Mouse (Mus musculus): ENCODE data around the gene Musk. TPM values are rescaled to one million over a fixed set of nuclear protein-coding genes. Genes with fewer than 3 reads are reported as not detected.

Musk gene
- polyA plus RNA-seq, 1 experiment from 2014 or later = 0.25 TPM

GRCm38 (mm10) chr4:58328231-58328630, 42.5 kb downstream of the Musk start:
- H3K27ac ChIP-seq = no peak overlapping the region
- H3K4me3 ChIP-seq = no peak overlapping the region
- H3K4me1 ChIP-seq (replicated peaks) = no peaks in the 10 kb centered on the region
- WGBS = 91% methylated on average over 4 of the region's 4 CpGs
- no peak overlapping the region for H3K4me2 ChIP-seq
- ATAC-seq (ENCODE audit: low FRiP score) = no peak
- H3K9ac ChIP-seq = no peak overlapping the region
- H3K9me3 ChIP-seq = no peaks in the 10 kb centered on the region
- H3K27me3 ChIP-seq = no peaks in the 10 kb centered on the region
- no peaks in the 10 kb centered on the region for H3K36me3 ChIP-seq

GRCm38 (mm10) chr4:58330016-58330415, 44.3 kb downstream of the Musk start:
- Histone ChIP-seq H3K9ac (no peak overlapping the region), H3K9me3 (no peaks in the 10 kb centered on the region), H3K4me2 (no peak overlapping the region), H3K4me1 (replicated peaks) (no peaks in the 10 kb centered on the region), H3K27me3 (no peaks in the 10 kb centered on the region), H3K27ac (no peak overlapping the region), H3K36me3 (no peaks in the 10 kb centered on the region), H3K4me3 (no peak overlapping the region)
- 87% methylated on average over 4 of the region's 4 CpGs for WGBS
- no peak for ATAC-seq (ENCODE audit: low FRiP score)

GRCm38 (mm10) chr4:58330864-58331638, 45.3 kb downstream of the Musk start:
- H3K36me3 ChIP-seq = no peaks in the 10 kb centered on the region
- H3K4me2 ChIP-seq = no peak overlapping the region
- no peaks in the 10 kb centered on the region for H3K4me1 ChIP-seq (replicated peaks)
- ATAC-seq (ENCODE audit: low FRiP score) = no peak
- no peak overlapping the region for H3K4me3 ChIP-seq
- H3K9ac ChIP-seq = no peak overlapping the region
- no peak overlapping the region for H3K27ac ChIP-seq
- H3K27me3 ChIP-seq = no peaks in the 10 kb centered on the region
- no peaks in the 10 kb centered on the region for H3K9me3 ChIP-seq
- WGBS = 92% methylated on average over 10 of the region's 10 CpGs

- WGBS = 27% methylated on average over 3 of the region's 3 CpGs
Measured at GRCm38 (mm10) chr4:58332394-58332793, 46.6 kb downstream of the Musk start.

GRCm38 (mm10) chr4:58336227-58336626, 50.5 kb downstream of the Musk start:
- no peaks in the 10 kb centered on the region for H3K36me3 ChIP-seq
- 80% methylated on average over 2 of the region's 2 CpGs for WGBS
- no peak overlapping the region for H3K27ac ChIP-seq
- H3K4me3 ChIP-seq = no peak overlapping the region
- no peak overlapping the region for H3K9ac ChIP-seq
- H3K9me3 ChIP-seq = no peaks in the 10 kb centered on the region
- H3K4me1 ChIP-seq (replicated peaks) = no peaks in the 10 kb centered on the region
- no peaks in the 10 kb centered on the region for H3K27me3 ChIP-seq
- no peak overlapping the region for H3K4me2 ChIP-seq
- no peak for ATAC-seq (ENCODE audit: low FRiP score)

More at GRCm38 (mm10) chr4:58332394-58332793, 46.6 kb downstream of the Musk start:
- no peaks in the 10 kb centered on the region for H3K27me3 ChIP-seq
- no peak overlapping the region for H3K27ac ChIP-seq
- no peaks in the 10 kb centered on the region for H3K4me1 ChIP-seq (replicated peaks)
- H3K9me3 ChIP-seq = no peaks in the 10 kb centered on the region
- no peak for ATAC-seq (ENCODE audit: low FRiP score)
- no peak overlapping the region for H3K9ac ChIP-seq
- no peak overlapping the region for H3K4me3 ChIP-seq
- no peaks in the 10 kb centered on the region for H3K36me3 ChIP-seq
- H3K4me2 ChIP-seq = no peak overlapping the region

GRCm38 (mm10) chr4:58339226-58339625, 53.5 kb downstream of the Musk start:
- H3K27ac ChIP-seq = no peak overlapping the region
- WGBS = 44% methylated on average over 3 of the region's 3 CpGs
- no peaks in the 10 kb centered on the region for H3K9me3 ChIP-seq
- no peak overlapping the region for H3K4me2 ChIP-seq
- no peak for ATAC-seq (ENCODE audit: low FRiP score)
- H3K36me3 ChIP-seq = no peaks in the 10 kb centered on the region
- no peak overlapping the region for H3K9ac ChIP-seq
- H3K4me1 ChIP-seq (replicated peaks) = no peaks in the 10 kb centered on the region
- H3K4me3 ChIP-seq = no peak overlapping the region
- no peaks in the 10 kb centered on the region for H3K27me3 ChIP-seq

- Histone ChIP-seq H3K4me1 (replicated peaks) (no peaks in the 10 kb centered on the region), H3K9ac (no peak overlapping the region), H3K9me3 (no peaks in the 10 kb centered on the region), H3K36me3 (no peaks in the 10 kb centered on the region), H3K27me3 (no peaks in the 10 kb centered on the region), H3K4me2 (no peak overlapping the region), H3K4me3 (no peak overlapping the region), H3K27ac (no peak overlapping the region)
- ATAC-seq (ENCODE audit: low FRiP score) = no peak
- 93% methylated on average over 7 of the region's 7 CpGs for WGBS
Measured at GRCm38 (mm10) chr4:58350206-58350605, 64.4 kb downstream of the Musk start.

GRCm38 (mm10) chr4:58351165-58351564, 65.4 kb downstream of the Musk start:
- Histone ChIP-seq H3K9ac (no peak overlapping the region), H3K4me1 (replicated peaks) (no peaks in the 10 kb centered on the region), H3K4me3 (no peak overlapping the region), H3K9me3 (no peaks in the 10 kb centered on the region), H3K27ac (no peak overlapping the region), H3K27me3 (no peaks in the 10 kb centered on the region), H3K4me2 (no peak overlapping the region), H3K36me3 (no peaks in the 10 kb centered on the region)
- ATAC-seq (ENCODE audit: low FRiP score) = no peak
- 65% methylated on average over 10 of the region's 10 CpGs for WGBS

GRCm38 (mm10) chr4:58351590-58351989, 65.8 kb downstream of the Musk start:
- Histone ChIP-seq H3K4me3 (no peak overlapping the region), H3K4me2 (no peak overlapping the region), H3K9ac (no peak overlapping the region), H3K4me1 (replicated peaks) (no peaks in the 10 kb centered on the region), H3K9me3 (no peaks in the 10 kb centered on the region), H3K27ac (no peak overlapping the region), H3K27me3 (no peaks in the 10 kb centered on the region), H3K36me3 (no peaks in the 10 kb centered on the region)
- ATAC-seq (ENCODE audit: low FRiP score) = no peak
- WGBS = 78% methylated on average over 5 of the region's 5 CpGs

GRCm38 (mm10) chr4:58358996-58359395, 73.2 kb downstream of the Musk start:
- no peak for ATAC-seq (ENCODE audit: low FRiP score)
- Histone ChIP-seq H3K9ac (no peak overlapping the region), H3K9me3 (no peaks in the 10 kb centered on the region), H3K27ac (no peak overlapping the region), H3K27me3 (no peaks in the 10 kb centered on the region), H3K4me3 (no peak overlapping the region), H3K4me2 (no peak overlapping the region), H3K36me3 (no peaks in the 10 kb centered on the region), H3K4me1 (replicated peaks) (no peaks in the 10 kb centered on the region)
- 86% methylated on average over 4 of the region's 4 CpGs for whole genome bisulfite sequencing

GRCm38 (mm10) chr4:58365321-58365720, 79.6 kb downstream of the Musk start:
- H3K36me3 ChIP-seq = no peaks in the 10 kb centered on the region
- H3K4me2 ChIP-seq = no peak overlapping the region
- H3K9ac ChIP-seq = no peak overlapping the region
- no peak overlapping the region for H3K27ac ChIP-seq
- H3K27me3 ChIP-seq = no peaks in the 10 kb centered on the region
- WGBS = 88% methylated on average over 6 of the region's 6 CpGs
- no peak for ATAC-seq (ENCODE audit: low FRiP score)
- no peaks in the 10 kb centered on the region for H3K9me3 ChIP-seq
- H3K4me3 ChIP-seq = no peak overlapping the region
- H3K4me1 ChIP-seq (replicated peaks) = no peaks in the 10 kb centered on the region

GRCm38 (mm10) chr4:58371106-58371505, 85.3 kb downstream of the Musk start:
- H3K4me2 ChIP-seq = no peak overlapping the region
- no peak overlapping the region for H3K4me3 ChIP-seq
- H3K27me3 ChIP-seq = no peaks in the 10 kb centered on the region
- no peak overlapping the region for H3K27ac ChIP-seq
- no peak overlapping the region for H3K9ac ChIP-seq
- ATAC-seq (ENCODE audit: low FRiP score) = no peak
- WGBS = 88% methylated on average over 1 of the region's 1 CpGs
- no peaks in the 10 kb centered on the region for H3K4me1 ChIP-seq (replicated peaks)
- no peaks in the 10 kb centered on the region for H3K9me3 ChIP-seq
- no peaks in the 10 kb centered on the region for H3K36me3 ChIP-seq

- no peaks in the 10 kb centered on the region for H3K4me1 ChIP-seq (replicated peaks)
- no peak overlapping the region for H3K4me3 ChIP-seq
- H3K9ac ChIP-seq = no peak overlapping the region
- H3K9me3 ChIP-seq = no peaks in the 10 kb centered on the region
- ATAC-seq (ENCODE audit: low FRiP score) = no peak
- H3K27me3 ChIP-seq = no peaks in the 10 kb centered on the region
- no peak overlapping the region for H3K27ac ChIP-seq
- no peaks in the 10 kb centered on the region for H3K36me3 ChIP-seq
- WGBS = 83% methylated on average over 10 of the region's 10 CpGs
- H3K4me2 ChIP-seq = no peak overlapping the region
Measured at GRCm38 (mm10) chr4:58373599-58373998, 87.8 kb downstream of the Musk start.

Data from hindbrain, embryonic 13.5 days (tissue).